Mouse (Mus musculus) c-Kit-positive CD71-positive TER-119-positive erythroid progenitor cells, embryonic 14.5 days (primary cell): Measurements from ENCODE around the gene Ccl28.
"Not testable (repeated sequence)": the region's sequence is repeated elsewhere in the genome, so short reads cannot be mapped to it uniquely, and the experiment has no call there.

ENCODE experiments used
- DNase-seq: peaks from one replicate; pipeline ENCODE4 v3.0.0-alpha.2; 2013; ENCODE audit warnings: low spot score

Ccl28 gene

GRCm38 (mm10) chr13:119623634-119624033 lies at the start of gene Ccl28:
Ccl28 (plus strand) TSS chr13:119623819.
- DNase-seq, result no peak

GRCm38 (mm10) chr13:119596321-119597211 lies 27.1 kb upstream of the Ccl28 start:
- DNase-seq, result peak; percentile 81

GRCm38 (mm10) chr13:119598466-119598865 lies 25.2 kb upstream of the Ccl28 start:
- DNase-seq, result peak; percentile 79

- not testable (repeated sequence) for DNase-seq
Observed at GRCm38 (mm10) chr13:119599066-119599465, 24.6 kb upstream of the Ccl28 start.

GRCm38 (mm10) chr13:119599498-119599897 lies 24.1 kb upstream of the Ccl28 start:
- DNase-seq, result peak; percentile 55

GRCm38 (mm10) chr13:119600166-119600565 lies 23.5 kb upstream of the Ccl28 start:
- peak; percentile 94 for DNase-seq

- DNase-seq, result peak; percentile 34
Observed at GRCm38 (mm10) chr13:119602688-119603331, 20.8 kb upstream of the Ccl28 start.

- DNase-seq, result not testable (repeated sequence)
Observed at GRCm38 (mm10) chr13:119603890-119604289, 19.7 kb upstream of the Ccl28 start.

GRCm38 (mm10) chr13:119604322-119604721 lies 19.3 kb upstream of the Ccl28 start:
- DNase-seq, result not testable (repeated sequence)

- DNase-seq, result no peak
Observed at GRCm38 (mm10) chr13:119618841-119619240, 4.8 kb upstream of the Ccl28 start.

- no peak for DNase-seq
Observed at GRCm38 (mm10) chr13:119619735-119620134, 3.9 kb upstream of the Ccl28 start.

- DNase-seq, result not testable (repeated sequence)
Observed at GRCm38 (mm10) chr13:119625952-119626351, 2.3 kb downstream of the Ccl28 start.

- DNase-seq, result peak; percentile 72
Observed at GRCm38 (mm10) chr13:119631482-119632155, 8.0 kb downstream of the Ccl28 start.

GRCm38 (mm10) chr13:119632156-119632548 lies 8.5 kb downstream of the Ccl28 start:
- DNase-seq, result no peak

- DNase-seq, result no peak
Observed at GRCm38 (mm10) chr13:119635496-119635895, 11.9 kb downstream of the Ccl28 start.

GRCm38 (mm10) chr13:119637837-119638236 lies 14.2 kb downstream of the Ccl28 start:
- DNase-seq, result no peak

GRCm38 (mm10) chr13:119638449-119638848 lies 14.8 kb downstream of the Ccl28 start:
- no peak for DNase-seq

- no peak for DNase-seq
Observed at GRCm38 (mm10) chr13:119639302-119639701, 15.7 kb downstream of the Ccl28 start.

GRCm38 (mm10) chr13:119640504-119640903 lies 16.9 kb downstream of the Ccl28 start:
- peak; percentile 30 for DNase-seq

- DNase-seq, result no peak
Observed at GRCm38 (mm10) chr13:119641145-119641544, 17.5 kb downstream of the Ccl28 start.

- DNase-seq, result no peak
Observed at GRCm38 (mm10) chr13:119644769-119645168, 21.1 kb downstream of the Ccl28 start.

GRCm38 (mm10) chr13:119646511-119646910 lies 22.9 kb downstream of the Ccl28 start:
- no peak for DNase-seq
